Mouse (Mus musculus): ENCODE measurements around the gene D630045J12Rik. TPM values are rescaled to one million over a fixed set of nuclear protein-coding genes. Genes with fewer than 3 reads are reported as not detected.

D630045J12Rik gene
- polyA plus RNA-seq, 1 experiment from 2014 or later = 2.4 TPM

- Histone ChIP-seq H3K4me2 (ENCODE audit: low read depth, low read length) (no peak overlapping the region), H3K27ac (ENCODE audit: low read length) (no peak overlapping the region), H3K27me3 (ENCODE audit: control insufficient read depth, insufficient read depth, low read length) (no peaks in the 10 kb centered on the region), H3K4me1 (ENCODE audit: control insufficient read depth, insufficient read depth, low read length) (0 out of 2 replicates have a peak, but pooled peaks cover 12% of the 10 kb centered on the region), H3K4me3 (replicated peaks; ENCODE audit: low read length) (no peak overlapping the region), H3K9me3 (replicated peaks; ENCODE audit: control insufficient read depth, low read length) (no peaks in the 10 kb centered on the region), H3K36me3 (ENCODE audit: control insufficient read depth, insufficient read depth, low read length) (no peaks in the 10 kb centered on the region), H3K9ac (ENCODE audit: low read length) (no peak overlapping the region)
- ATAC-seq (ENCODE audit: insufficient read depth, low FRiP score) = no peak
- 70% methylated on average over 12 of the region's 12 CpGs for WGBS
Measured at GRCm38 (mm10) chr6:38202816-38203215, 51.0 kb downstream of the D630045J12Rik start.

- no peak for ATAC-seq (ENCODE audit: insufficient read depth, low FRiP score)
- 63% methylated on average over 5 of the region's 5 CpGs for WGBS
- Histone ChIP-seq H3K4me2 (ENCODE audit: low read depth, low read length) (no peak overlapping the region), H3K27me3 (ENCODE audit: control insufficient read depth, insufficient read depth, low read length) (no peaks in the 10 kb centered on the region), H3K36me3 (ENCODE audit: control insufficient read depth, insufficient read depth, low read length) (0 out of 2 replicates have a peak, but pooled peaks cover under 1% of the 10 kb centered on the region), H3K4me3 (replicated peaks; ENCODE audit: low read length) (no peak overlapping the region), H3K9me3 (replicated peaks; ENCODE audit: control insufficient read depth, low read length) (no peaks in the 10 kb centered on the region), H3K4me1 (ENCODE audit: control insufficient read depth, insufficient read depth, low read length) (0 out of 2 replicates have a peak, but pooled peaks cover 10% of the 10 kb centered on the region), H3K9ac (ENCODE audit: low read length) (no peak overlapping the region), H3K27ac (ENCODE audit: low read length) (peak overlapping the region; percentile 48)
Measured at GRCm38 (mm10) chr6:38201495-38201894, 52.3 kb downstream of the D630045J12Rik start.

GRCm38 (mm10) chr6:38199599-38199998 lies 54.2 kb downstream of the D630045J12Rik start:
- no peak for ATAC-seq (ENCODE audit: insufficient read depth, low FRiP score)

GRCm38 (mm10) chr6:38198727-38199126 lies 55.1 kb downstream of the D630045J12Rik start:
- 0 out of 2 replicates have a peak, but pooled peaks cover 9% of the 10 kb centered on the region for H3K36me3 ChIP-seq (ENCODE audit: control insufficient read depth, insufficient read depth, low read length)
- 0 out of 2 replicates have a peak, but pooled peaks cover 2% of the 10 kb centered on the region for H3K4me1 ChIP-seq (ENCODE audit: control insufficient read depth, insufficient read depth, low read length)
- ATAC-seq (ENCODE audit: insufficient read depth, low FRiP score) = no peak
- no peak overlapping the region for H3K4me2 ChIP-seq (ENCODE audit: low read depth, low read length)
- H3K9ac ChIP-seq (ENCODE audit: low read length) = no peak overlapping the region
- 71% methylated on average over 1 of the region's 1 CpGs for WGBS
- peak overlapping the region; percentile 21; the same call in 1 of the 2 replicates for H3K27ac ChIP-seq (ENCODE audit: low read length)
- H3K27me3 ChIP-seq (ENCODE audit: control insufficient read depth, insufficient read depth, low read length) = no peaks in the 10 kb centered on the region
- no peak overlapping the region for H3K4me3 ChIP-seq (replicated peaks; ENCODE audit: low read length)
- H3K9me3 ChIP-seq (replicated peaks; ENCODE audit: control insufficient read depth, low read length) = no peaks in the 10 kb centered on the region

More at GRCm38 (mm10) chr6:38199599-38199998, 54.2 kb downstream of the D630045J12Rik start:
- Histone ChIP-seq H3K4me1 (ENCODE audit: control insufficient read depth, insufficient read depth, low read length) (0 out of 2 replicates have a peak, but pooled peaks cover 2% of the 10 kb centered on the region), H3K4me3 (replicated peaks; ENCODE audit: low read length) (no peak overlapping the region), H3K27me3 (ENCODE audit: control insufficient read depth, insufficient read depth, low read length) (no peaks in the 10 kb centered on the region), H3K9ac (ENCODE audit: low read length) (no peak overlapping the region), H3K4me2 (ENCODE audit: low read depth, low read length) (no peak overlapping the region), H3K27ac (ENCODE audit: low read length) (no peak overlapping the region), H3K36me3 (ENCODE audit: control insufficient read depth, insufficient read depth, low read length) (0 out of 2 replicates have a peak, but pooled peaks cover 9% of the 10 kb centered on the region), H3K9me3 (replicated peaks; ENCODE audit: control insufficient read depth, low read length) (no peaks in the 10 kb centered on the region)
- WGBS = 81% methylated on average over 6 of the region's 6 CpGs

- no peak for ATAC-seq (ENCODE audit: insufficient read depth, low FRiP score)
- no peaks in the 10 kb centered on the region for H3K9me3 ChIP-seq (replicated peaks; ENCODE audit: control insufficient read depth, low read length)
- no peaks in the 10 kb centered on the region for H3K27me3 ChIP-seq (ENCODE audit: control insufficient read depth, insufficient read depth, low read length)
- WGBS = 89% methylated on average over 24 of the region's 24 CpGs
- H3K36me3 ChIP-seq (ENCODE audit: control insufficient read depth, insufficient read depth, low read length) = 0 out of 2 replicates have a peak, but pooled peaks cover 9% of the 10 kb centered on the region
- H3K4me1 ChIP-seq (ENCODE audit: control insufficient read depth, insufficient read depth, low read length) = no peaks in the 10 kb centered on the region
- no peak overlapping the region for H3K4me3 ChIP-seq (replicated peaks; ENCODE audit: low read length)
- H3K9ac ChIP-seq (ENCODE audit: low read length) = no peak overlapping the region
- H3K4me2 ChIP-seq (ENCODE audit: low read depth, low read length) = no peak overlapping the region
- H3K27ac ChIP-seq (ENCODE audit: low read length) = no peak overlapping the region
Measured at GRCm38 (mm10) chr6:38196266-38197189, 57.3 kb downstream of the D630045J12Rik start.

- H3K27ac ChIP-seq (ENCODE audit: low read length) = no peak overlapping the region
- H3K4me2 ChIP-seq (ENCODE audit: low read depth, low read length) = no peak overlapping the region
- 84% methylated on average over 10 of the region's 10 CpGs for WGBS
- ATAC-seq (ENCODE audit: insufficient read depth, low FRiP score) = no peak
- H3K9me3 ChIP-seq (replicated peaks; ENCODE audit: control insufficient read depth, low read length) = no peaks in the 10 kb centered on the region
- 0 out of 2 replicates have a peak, but pooled peaks cover 9% of the 10 kb centered on the region for H3K36me3 ChIP-seq (ENCODE audit: control insufficient read depth, insufficient read depth, low read length)
- no peak overlapping the region for H3K9ac ChIP-seq (ENCODE audit: low read length)
- H3K4me1 ChIP-seq (ENCODE audit: control insufficient read depth, insufficient read depth, low read length) = no peaks in the 10 kb centered on the region
- no peak overlapping the region for H3K4me3 ChIP-seq (replicated peaks; ENCODE audit: low read length)
- no peaks in the 10 kb centered on the region for H3K27me3 ChIP-seq (ENCODE audit: control insufficient read depth, insufficient read depth, low read length)
Measured at GRCm38 (mm10) chr6:38195306-38195705, 58.5 kb downstream of the D630045J12Rik start.

- H3K4me2 ChIP-seq (ENCODE audit: low read depth, low read length) = no peak overlapping the region
- no peaks in the 10 kb centered on the region for H3K27me3 ChIP-seq (ENCODE audit: control insufficient read depth, insufficient read depth, low read length)
- no peak for ATAC-seq (ENCODE audit: insufficient read depth, low FRiP score)
- WGBS = 75% methylated on average over 7 of the region's 7 CpGs
- no peaks in the 10 kb centered on the region for H3K9me3 ChIP-seq (replicated peaks; ENCODE audit: control insufficient read depth, low read length)
- H3K36me3 ChIP-seq (ENCODE audit: control insufficient read depth, insufficient read depth, low read length) = 0 out of 2 replicates have a peak, but pooled peaks cover 9% of the 10 kb centered on the region
- no peak overlapping the region for H3K9ac ChIP-seq (ENCODE audit: low read length)
- no peak overlapping the region for H3K27ac ChIP-seq (ENCODE audit: low read length)
- no peaks in the 10 kb centered on the region for H3K4me1 ChIP-seq (ENCODE audit: control insufficient read depth, insufficient read depth, low read length)
- no peak overlapping the region for H3K4me3 ChIP-seq (replicated peaks; ENCODE audit: low read length)
Measured at GRCm38 (mm10) chr6:38194046-38194445, 59.8 kb downstream of the D630045J12Rik start.

GRCm38 (mm10) chr6:38192952-38193351 lies 60.9 kb downstream of the D630045J12Rik start:
- Histone ChIP-seq H3K4me1 (ENCODE audit: control insufficient read depth, insufficient read depth, low read length) (no peaks in the 10 kb centered on the region), H3K9me3 (replicated peaks; ENCODE audit: control insufficient read depth, low read length) (no peaks in the 10 kb centered on the region), H3K4me3 (replicated peaks; ENCODE audit: low read length) (no peak overlapping the region), H3K36me3 (ENCODE audit: control insufficient read depth, insufficient read depth, low read length) (0 out of 2 replicates have a peak, but pooled peaks cover 9% of the 10 kb centered on the region), H3K4me2 (ENCODE audit: low read depth, low read length) (no peak overlapping the region), H3K27ac (ENCODE audit: low read length) (no peak overlapping the region), H3K9ac (ENCODE audit: low read length) (no peak overlapping the region), H3K27me3 (ENCODE audit: control insufficient read depth, insufficient read depth, low read length) (no peaks in the 10 kb centered on the region)
- no peak for ATAC-seq (ENCODE audit: insufficient read depth, low FRiP score)
- 95% methylated on average over 7 of the region's 7 CpGs for WGBS

GRCm38 (mm10) chr6:38186312-38186950 lies 67.4 kb downstream of the D630045J12Rik start:
- H3K4me2 ChIP-seq (ENCODE audit: low read depth, low read length) = no peak overlapping the region
- H3K27ac ChIP-seq (ENCODE audit: low read length) = no peak overlapping the region
- H3K27me3 ChIP-seq (ENCODE audit: control insufficient read depth, insufficient read depth, low read length) = no peaks in the 10 kb centered on the region
- no peaks in the 10 kb centered on the region for H3K9me3 ChIP-seq (replicated peaks; ENCODE audit: control insufficient read depth, low read length)
- H3K4me1 ChIP-seq (ENCODE audit: control insufficient read depth, insufficient read depth, low read length) = no peaks in the 10 kb centered on the region
- no peak overlapping the region for H3K4me3 ChIP-seq (replicated peaks; ENCODE audit: low read length)
- H3K9ac ChIP-seq (ENCODE audit: low read length) = no peak overlapping the region
- no peaks in the 10 kb centered on the region for H3K36me3 ChIP-seq (ENCODE audit: control insufficient read depth, insufficient read depth, low read length)
- WGBS = 70% methylated on average over 8 of the region's 8 CpGs
- no peak for ATAC-seq (ENCODE audit: insufficient read depth, low FRiP score)
